Mouse (Mus musculus) stomach, postnatal 0 days (tissue): ENCODE data around the gene Tspan14. TPM values are rescaled to one million over a fixed set of nuclear protein-coding genes. Genes with fewer than 3 reads are reported as not detected.

Experiments
- ATAC-seq: fragments of 200-750 bp; cut with Nextera tagmentation; 2 replicates; pipeline ENCODE4 v1.8.0; 2017; ENCODE audit not compliant: low FRiP score, low TSS enrichment
- DNase-seq: peaks from one replicate; pipeline ENCODE4 v3.0.0-alpha.2; 2016; ENCODE audit warnings: low spot score
- H3K27ac ChIP-seq: fragments of 300-500 bp; sonication (generic); replicated peaks from 2 replicates; pipeline ENCODE4 v1.5.1; 2014; ENCODE audit warnings: mild to moderate bottlenecking, control low read depth
- H3K27me3 ChIP-seq: fragments of 300-500 bp; sonication (generic); 2 replicates; pipeline ENCODE4 v1.6.1; 2014; ENCODE audit warnings: low read length; ENCODE audit not compliant: control insufficient read depth, insufficient read depth
- H3K36me3 ChIP-seq: fragments of 300-500 bp; sonication (generic); 2 replicates; pipeline ENCODE4 v1.6.1; 2014; ENCODE audit warnings: low read length, mixed read lengths; ENCODE audit not compliant: control insufficient read depth, insufficient read depth
- H3K4me1 ChIP-seq: fragments of 300-500 bp; sonication (generic); replicated peaks from 2 replicates; pipeline ENCODE4 v1.6.1; 2014; ENCODE audit warnings: antibody characterized with exemption; ENCODE audit not compliant: control insufficient read depth, insufficient read depth
- H3K4me2 ChIP-seq: fragments of 300-500 bp; sonication (generic); replicated peaks from 2 replicates; pipeline ENCODE4 v1.6.1; 2014; ENCODE audit warnings: low read depth, mild to moderate bottlenecking, control low read depth, moderate library complexity
- H3K4me3 ChIP-seq: fragments of 300-500 bp; sonication (generic); 2 replicates; pipeline ENCODE4 v1.5.1; 2014; ENCODE audit warnings: low read depth, low read length, control low read depth
- H3K9ac ChIP-seq: fragments of 300-500 bp; sonication (generic); 2 replicates; pipeline ENCODE4 v1.6.1; 2014; ENCODE audit warnings: mild to moderate bottlenecking, low read length, control low read depth, mixed read lengths
- H3K9me3 ChIP-seq: fragments of 300-500 bp; sonication (generic); 2 replicates; pipeline ENCODE4 v1.6.1; 2016; ENCODE audit warnings: low read length; ENCODE audit not compliant: control insufficient read depth
- CTCF ChIP-seq: IDR thresholded peaks from 2 replicates; pipeline ENCODE4 v1.5.1; 2016; ENCODE audit warnings: antibody characterized with exemption, low read depth, mild to moderate bottlenecking, moderate library complexity
- EP300 ChIP-seq: optimal IDR thresholded peaks from 2 replicates; pipeline ENCODE3; 2016; ENCODE audit warnings: antibody characterized with exemption
- WGBS: fragments of 180-500 bp; shearing (Covaris S2); extraction: QIAGEN DNeasy Blood & Tissue Kit; methylation state at CpG from one replicate; pipeline ENCODE4 v1.1.7; 2014; 5-methylcytosine and 5-hydroxymethylcytosine counted together
- polyA plus RNA-seq: library from polyadenylated mRNA; unstranded; fragments of >200 nt; fragmentation: Nextera tagmentation; extraction: Ambion mirVana; gene quantifications from 2 replicates; pipeline ENCODE4 v1.2.1, GENCODE M21; 2015

Gene Tspan14
- polyA plus RNA-seq, 1 experiment from 2014 or later: 38.8 TPM

DNA sequence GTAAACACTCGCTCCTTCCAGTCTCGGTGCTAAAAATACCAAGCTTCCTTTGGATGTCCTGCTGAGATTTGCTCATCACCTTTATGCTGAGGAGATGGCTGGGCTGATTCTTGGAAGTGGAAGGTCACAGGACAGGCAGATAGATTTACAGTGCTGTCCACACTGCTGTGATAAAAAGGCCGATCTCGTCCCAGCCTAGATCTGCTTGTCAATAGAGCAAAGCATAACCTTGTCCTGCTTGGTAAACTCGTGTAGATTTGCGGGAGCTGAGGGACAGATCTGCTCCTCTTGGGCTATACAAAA is 942 bp upstream of the Tspan14 start:
- no peaks in the 10 kb centered on the region for H3K36me3 ChIP-seq
- H3K27me3 ChIP-seq: no peaks in the 10 kb centered on the region
- ATAC-seq: no peak
- H3K4me1 ChIP-seq: peaks cover 9% of the 10 kb centered on the region
- peak overlapping the region; percentile 86 for H3K27ac ChIP-seq
- peak overlapping the region; percentile 62; the same call in 1 of the 2 replicates for H3K9ac ChIP-seq
- H3K4me2 ChIP-seq: peak overlapping the region; percentile 68
- peak overlapping the region; percentile 93 for H3K4me3 ChIP-seq
- 12% methylated on average over 6 of the region's 6 CpGs for WGBS
- TF ChIP-seq CTCF (no peak), EP300 (no peak)
- no peaks in the 10 kb centered on the region for H3K9me3 ChIP-seq
- no peak for DNase-seq

GRCm38 (mm10) chr14:40966862-40967597 is 423 bp upstream of the Tspan14 start:
- ATAC-seq (peak; percentile 96), DNase-seq (peak; percentile 100)
- Histone ChIP-seq H3K9me3 (no peaks in the 10 kb centered on the region), H3K27ac (peak overlapping the region; percentile 96), H3K27me3 (no peaks in the 10 kb centered on the region), H3K4me3 (peak overlapping the region; percentile 93), H3K9ac (peak overlapping the region; percentile 96), H3K4me1 (peaks cover 9% of the 10 kb centered on the region), H3K36me3 (no peaks in the 10 kb centered on the region), H3K4me2 (peak overlapping the region; percentile 87)
- TF ChIP-seq CTCF (no peak), EP300 (no peak)
- WGBS: 0% methylated on average over 40 of the region's 62 CpGs

DNA sequence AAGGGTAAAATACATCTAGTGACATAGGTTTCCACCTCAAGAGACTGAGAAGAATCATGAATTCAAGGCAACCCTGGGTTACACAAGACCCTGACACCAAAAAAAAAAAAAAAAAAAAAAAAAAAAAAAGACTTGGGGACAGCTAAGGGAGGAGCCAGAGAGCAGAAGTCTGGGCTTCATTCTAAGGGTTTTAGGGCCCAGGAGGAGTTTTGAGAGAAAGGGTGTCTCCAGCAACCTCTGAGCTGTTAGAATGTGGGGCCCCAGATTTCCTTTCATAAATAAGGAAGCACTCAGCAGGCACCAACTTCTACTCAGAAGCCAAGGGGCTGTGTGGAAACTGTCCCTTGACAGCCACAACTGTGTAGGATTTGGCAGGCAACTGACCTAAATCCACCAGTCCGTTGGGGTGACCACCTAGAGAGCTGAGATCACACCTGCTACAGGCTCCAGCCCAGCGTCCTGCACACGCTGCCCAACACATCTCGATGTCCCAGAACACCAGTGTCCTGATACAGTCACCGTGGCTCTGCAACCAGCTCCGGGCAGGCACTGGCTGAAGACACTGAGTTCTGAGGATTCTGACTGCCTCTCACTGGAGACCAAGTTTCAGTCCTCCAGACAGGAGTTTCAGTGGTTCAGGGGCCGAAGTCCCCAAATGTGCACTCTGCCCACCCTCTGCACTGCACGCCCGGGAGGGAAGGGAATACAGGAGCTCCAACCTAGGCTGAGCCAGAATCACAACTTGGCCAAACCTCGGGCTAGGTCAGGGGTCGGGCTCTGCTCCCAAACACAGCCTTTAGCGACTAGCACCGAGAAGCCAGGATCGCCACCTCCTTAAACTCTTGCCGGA is 875 bp downstream of the Tspan14 start:
- H3K9ac ChIP-seq: peak overlapping the region; percentile 96
- DNase-seq (peak; percentile 53), ATAC-seq (no peak)
- H3K4me2 ChIP-seq: peak overlapping the region; percentile 87
- no peaks in the 10 kb centered on the region for H3K27me3 ChIP-seq
- WGBS: under 1% methylated on average over 15 of the region's 15 CpGs
- H3K27ac ChIP-seq: peak overlapping the region; percentile 96
- H3K4me3 ChIP-seq: peak overlapping the region; percentile 93
- no peaks in the 10 kb centered on the region for H3K9me3 ChIP-seq
- peaks cover 9% of the 10 kb centered on the region for H3K4me1 ChIP-seq
- no peak for TF ChIP-seq CTCF
- TF ChIP-seq EP300: no peak
- no peaks in the 10 kb centered on the region for H3K36me3 ChIP-seq

DNA sequence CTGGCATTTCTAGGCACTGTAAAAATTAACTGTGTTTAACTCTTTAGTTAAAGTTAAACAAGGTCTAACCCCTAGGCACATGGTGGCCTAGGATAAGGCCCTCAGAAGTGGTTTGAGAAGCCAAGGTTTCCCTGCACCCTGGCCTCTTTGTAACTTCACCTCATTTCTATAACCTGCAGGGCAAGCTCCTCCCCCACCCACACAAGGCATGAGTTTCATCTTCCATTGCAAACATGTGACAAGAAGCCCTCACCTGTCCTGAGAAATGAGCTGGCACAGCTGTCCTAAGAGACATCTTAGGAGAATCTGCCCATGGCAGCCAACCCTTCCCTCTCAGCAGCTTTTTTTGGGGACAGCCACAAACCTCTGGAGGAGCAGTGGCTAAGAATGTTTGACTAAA is 1.7 kb downstream of the Tspan14 start:
- Histone ChIP-seq H3K36me3 (no peaks in the 10 kb centered on the region), H3K27me3 (no peaks in the 10 kb centered on the region), H3K27ac (0 out of 2 replicates have a peak overlapping the region, but pooled peaks have one; percentile 13), H3K4me3 (peak overlapping the region; percentile 93), H3K9me3 (no peaks in the 10 kb centered on the region), H3K4me2 (peak overlapping the region; percentile 87), H3K4me1 (peaks cover 13% of the 10 kb centered on the region), H3K9ac (peak overlapping the region; percentile 38; the same call in 1 of the 2 replicates)
- DNase-seq (no peak), ATAC-seq (no peak)
- TF ChIP-seq CTCF: no peak

- H3K4me2 ChIP-seq: peak overlapping the region; percentile 87; the same call in 1 of the 2 replicates
- peaks cover 13% of the 10 kb centered on the region for H3K4me1 ChIP-seq
- WGBS: 89% methylated on average over 3 of the region's 3 CpGs
- no peaks in the 10 kb centered on the region for H3K27me3 ChIP-seq
- H3K36me3 ChIP-seq: no peaks in the 10 kb centered on the region
- no peak for ATAC-seq
- TF ChIP-seq CTCF (no peak), EP300 (no peak)
- H3K9me3 ChIP-seq: no peaks in the 10 kb centered on the region
- H3K27ac ChIP-seq: no peak overlapping the region
- H3K9ac ChIP-seq: no peak overlapping the region
- no peak overlapping the region for H3K4me3 ChIP-seq
- peak; percentile 10 for DNase-seq
These were observed 2.4 kb downstream of the Tspan14 start for GRCm38 (mm10) chr14:40964214-40964610.
